Mouse (Mus musculus): ENCODE measurements around the gene Dbp. TPM values are rescaled to one million over a fixed set of nuclear protein-coding genes. Genes with fewer than 3 reads are reported as not detected.

Gene Dbp
- total RNA-seq, 1 experiment, result 10.0 TPM

GRCm38 (mm10) chr7:45721642-45722347 is 16.9 kb downstream of the Dbp start:
- in situ Hi-C loops (cut with MboI; ENCODE audit: low sequenced_read_pairs in 2 of 2, unreplicated experiment in 2 of 2), result no loop called here
- peaks cover 65% of the 10 kb centered on the region for H3K36me3 ChIP-seq (ENCODE audit: control insufficient read depth, insufficient read depth, low read length, poor library complexity, severe bottlenecking)
- H3K27ac ChIP-seq (ENCODE audit: insufficient read depth, low read depth, low read length, poor library complexity, severe bottlenecking), result no peak overlapping the region
- H3K4me1 ChIP-seq (ENCODE audit: control insufficient read depth in 2 of 2, insufficient read depth in 2 of 2, low read length in 2 of 2, poor library complexity in 1 of 2), result peaks cover 0 to 8% of the 10 kb centered on the region in 2 experiments; a peak in 1 of 4 replicates
- DNase-seq (ENCODE audit: low read depth, low spot score), result no peak
- H3K4me3 ChIP-seq (ENCODE audit: insufficient read depth in 1 of 2, low read depth in 1 of 2, low read length in 2 of 2, poor library complexity in 1 of 2, severe bottlenecking in 1 of 2), result no peak overlapping the region
- TF ChIP-seq MAFK (IDR thresholded peaks at IDR 0.05; ENCODE audit: insufficient read depth, low read depth, low read length), result no peak
- no peak for TF ChIP-seq CHD2 (IDR thresholded peaks at IDR 0.05; ENCODE audit: low read depth, low read length)
- no peak for TF ChIP-seq HCFC1 (IDR thresholded peaks at IDR 0.05; ENCODE audit: borderline replicate concordance, insufficient read depth, low read length)
- TF ChIP-seq ZC3H11A (IDR thresholded peaks at IDR 0.05; ENCODE audit: borderline replicate concordance, low read depth, low read length), result no peak
- TF ChIP-seq ZNF384 (IDR thresholded peaks at IDR 0.05; ENCODE audit: low read depth, low read length), result no peak
- no peaks in the 10 kb centered on the region for H3K9me3 ChIP-seq (ENCODE audit: control insufficient read depth, insufficient read depth, low read depth, low read length)
- H3K9ac ChIP-seq (ENCODE audit: insufficient read depth, low read depth, low read length, poor library complexity, severe bottlenecking), result no peak overlapping the region

- Histone ChIP-seq H3K27ac (ENCODE audit: insufficient read depth, low read depth, low read length, poor library complexity, severe bottlenecking) (no peak overlapping the region), H3K9ac (ENCODE audit: insufficient read depth, low read depth, low read length, poor library complexity, severe bottlenecking) (no peak overlapping the region), H3K4me3 (ENCODE audit: insufficient read depth in 1 of 2, low read depth in 1 of 2, low read length in 2 of 2, poor library complexity in 1 of 2, severe bottlenecking in 1 of 2) (no peak overlapping the region), H3K4me1 (ENCODE audit: control insufficient read depth in 2 of 2, insufficient read depth in 2 of 2, low read length in 2 of 2, poor library complexity in 1 of 2) (peaks cover 0 to 8% of the 10 kb centered on the region in 2 experiments; a peak in 1 of 4 replicates), H3K36me3 (ENCODE audit: control insufficient read depth, insufficient read depth, low read length, poor library complexity, severe bottlenecking) (peaks cover 65% of the 10 kb centered on the region), H3K9me3 (ENCODE audit: control insufficient read depth, insufficient read depth, low read depth, low read length) (no peaks in the 10 kb centered on the region)
- in situ Hi-C loops (cut with MboI; ENCODE audit: low sequenced_read_pairs in 2 of 2, unreplicated experiment in 2 of 2), result no loop called here
- TF ChIP-seq ZNF384 (IDR thresholded peaks at IDR 0.05; ENCODE audit: low read depth, low read length), result no peak
- no peak for TF ChIP-seq CHD2 (IDR thresholded peaks at IDR 0.05; ENCODE audit: low read depth, low read length)
- DNase-seq (ENCODE audit: low read depth, low spot score), result no peak
Measured at GRCm38 (mm10) chr7:45722348-45722713, 17.4 kb downstream of the Dbp start.

- H3K36me3 ChIP-seq (ENCODE audit: control insufficient read depth, insufficient read depth, low read length, poor library complexity, severe bottlenecking), result peaks cover 63% of the 10 kb centered on the region
- in situ Hi-C loops (cut with MboI; ENCODE audit: low sequenced_read_pairs in 2 of 2, unreplicated experiment in 2 of 2), result no loop called here
Measured at GRCm38 (mm10) chr7:45723301-45723700, 18.4 kb downstream of the Dbp start.

DNA sequence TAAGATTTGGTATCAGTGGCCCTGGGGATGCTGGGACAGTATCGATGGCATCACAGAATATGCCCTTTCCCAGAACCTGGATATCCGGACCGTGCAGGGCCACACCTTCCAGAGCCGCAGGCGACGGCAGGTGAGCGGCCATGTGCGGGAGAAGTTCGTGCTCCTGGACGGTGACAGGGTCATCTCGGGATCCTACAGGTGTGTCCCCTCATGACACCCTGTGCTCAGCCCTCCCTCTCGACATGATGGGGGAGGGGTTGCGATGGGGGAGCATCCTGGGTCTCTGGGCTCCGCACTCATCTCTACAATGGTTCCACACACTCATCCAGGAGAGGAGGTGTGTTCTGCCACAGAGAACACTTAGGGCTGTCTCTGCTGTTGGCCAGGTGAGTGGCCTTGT is 18.9 kb downstream of the Dbp start:
- Histone ChIP-seq H3K36me3 (ENCODE audit: control insufficient read depth, insufficient read depth, low read length, poor library complexity, severe bottlenecking) (peaks cover 60% of the 10 kb centered on the region), H3K9me3 (ENCODE audit: control insufficient read depth, insufficient read depth, low read depth, low read length) (no peaks in the 10 kb centered on the region), H3K4me3 (ENCODE audit: insufficient read depth in 1 of 2, low read depth in 1 of 2, low read length in 2 of 2, poor library complexity in 1 of 2, severe bottlenecking in 1 of 2) (no peak overlapping the region), H3K9ac (ENCODE audit: insufficient read depth, low read depth, low read length, poor library complexity, severe bottlenecking) (no peak overlapping the region), H3K4me1 (ENCODE audit: control insufficient read depth in 2 of 2, insufficient read depth in 2 of 2, low read length in 2 of 2, poor library complexity in 1 of 2) (peaks cover 0 to 8% of the 10 kb centered on the region in 2 experiments; a peak in 1 of 4 replicates), H3K27ac (ENCODE audit: insufficient read depth, low read depth, low read length, poor library complexity, severe bottlenecking) (no peak overlapping the region)
- TF ChIP-seq CHD2 (IDR thresholded peaks at IDR 0.05; ENCODE audit: low read depth, low read length) (no peak), HCFC1 (IDR thresholded peaks at IDR 0.05; ENCODE audit: borderline replicate concordance, insufficient read depth, low read length) (no peak), ZC3H11A (IDR thresholded peaks at IDR 0.05; ENCODE audit: borderline replicate concordance, low read depth, low read length) (no peak), MAFK (IDR thresholded peaks at IDR 0.05; ENCODE audit: insufficient read depth, low read depth, low read length) (no peak), ZNF384 (IDR thresholded peaks at IDR 0.05; ENCODE audit: low read depth, low read length) (no peak)
- in situ Hi-C loops (cut with MboI; ENCODE audit: low sequenced_read_pairs in 2 of 2, unreplicated experiment in 2 of 2), result no loop called here
- no peak for DNase-seq (ENCODE audit: low read depth, low spot score)

More at GRCm38 (mm10) chr7:45723301-45723700, 18.4 kb downstream of the Dbp start:
- no peaks in the 10 kb centered on the region for H3K9me3 ChIP-seq (ENCODE audit: control insufficient read depth, insufficient read depth, low read depth, low read length)
- no peak for TF ChIP-seq ZC3H11A (IDR thresholded peaks at IDR 0.05; ENCODE audit: borderline replicate concordance, low read depth, low read length)
- TF ChIP-seq HCFC1 (IDR thresholded peaks at IDR 0.05; ENCODE audit: borderline replicate concordance, insufficient read depth, low read length), result no peak
- no peak for TF ChIP-seq CHD2 (IDR thresholded peaks at IDR 0.05; ENCODE audit: low read depth, low read length)
- TF ChIP-seq MAFK (IDR thresholded peaks at IDR 0.05; ENCODE audit: insufficient read depth, low read depth, low read length), result no peak
- H3K4me1 ChIP-seq (ENCODE audit: control insufficient read depth in 2 of 2, insufficient read depth in 2 of 2, low read length in 2 of 2, poor library complexity in 1 of 2), result peaks cover 0 to 8% of the 10 kb centered on the region in 2 experiments; a peak in 1 of 4 replicates
- no peak overlapping the region for H3K27ac ChIP-seq (ENCODE audit: insufficient read depth, low read depth, low read length, poor library complexity, severe bottlenecking)
- no peak for DNase-seq (ENCODE audit: low read depth, low spot score)
- H3K9ac ChIP-seq (ENCODE audit: insufficient read depth, low read depth, low read length, poor library complexity, severe bottlenecking), result no peak overlapping the region
- H3K4me3 ChIP-seq (ENCODE audit: insufficient read depth in 1 of 2, low read depth in 1 of 2, low read length in 2 of 2, poor library complexity in 1 of 2, severe bottlenecking in 1 of 2), result no peak overlapping the region

All from ES-E14 (cell line).